Mouse (Mus musculus) heart, adult 2 months (tissue): ENCODE measurements at regions not wholly inside any gene's neighbourhood (a gene's known extent, or its start where the extent isn't known, plus 50 kb on each side); places are given as distances from the start of the nearest gene placed in this dataset.

ENCODE experiments used
- CTCF ChIP-seq: fragments of 200-600 bp; IDR thresholded peaks from 2 replicates; pipeline ENCODE4 v1.8.1; 2022; ENCODE audit warnings: antibody characterized with exemption, mild to moderate bottlenecking, moderate library complexity
- EP300 ChIP-seq: fragments of 200-500 bp; IDR thresholded peaks from 2 replicates; pipeline ENCODE4 v1.6.1; 2011; ENCODE audit warnings: low read depth, low read length, control low read depth; ENCODE audit not compliant: insufficient read depth
- POLR2A ChIP-seq: fragments of 200-500 bp; IDR thresholded peaks from 2 replicates; pipeline ENCODE4 v1.6.1; 2011; ENCODE audit warnings: mild to moderate bottlenecking, low read depth, low read length, control low read depth; ENCODE audit not compliant: insufficient read depth

GRCm38 (mm10) chr4:12491306-12491705 lies 319.5 kb upstream of the Fam92a start:
- no peak for TF ChIP-seq CTCF
- no peak for TF ChIP-seq POLR2A
- no peak for TF ChIP-seq EP300
